Comparison of ENCODE assay signal across 24 mouse cellular contexts in genomic region chr9:93252146-93252545, GRCm38 (mm10).
DNase-seq lines count a peak whose midpoint lies in the region; ATAC-seq and TF ChIP-seq lines count a peak whose summit lies in the region.
"Had no signal": no experiment of that assay in that cellular context is flagged by ENCODE, and none has a peak within 500 bp of the region (broad histone marks: within the 10 kb centered on the region; RNA-seq: fewer than 3 reads in every experiment).

No protein-coding gene starts in this region.

- H3K9ac ChIP-seq in intestine, embryonic 14.5 days (ENCODE audit: low read length) = no peak overlapping the region
- H3K9ac ChIP-seq in intestine, postnatal 0 days (ENCODE audit: low read depth, low read length) = no peak overlapping the region
- no peak overlapping the region for H3K9ac ChIP-seq in liver, postnatal 0 days (replicated peaks)
- no peak overlapping the region for H3K9ac ChIP-seq in liver, embryonic 12.5 days
- H3K9ac ChIP-seq: embryonic facial prominence, embryonic 12.5 days; forebrain, embryonic 13.5 days had no signal

- H3K27ac ChIP-seq in intestine, embryonic 14.5 days (ENCODE audit: low read depth) = no peak overlapping the region
- no peak overlapping the region for H3K27ac ChIP-seq in intestine, postnatal 0 days (ENCODE audit: low read depth, low read length)
- no peak overlapping the region for H3K27ac ChIP-seq in liver, postnatal 0 days (ENCODE audit: low read depth)
- H3K27ac ChIP-seq in liver, embryonic 12.5 days = no peak overlapping the region
- H3K27ac ChIP-seq in kidney, adult 2 months (ENCODE audit: insufficient read depth, low read depth, low read length) = no peak overlapping the region
- H3K27ac ChIP-seq: embryonic facial prominence, embryonic 10.5 days; embryonic facial prominence, embryonic 12.5 days; forebrain, embryonic 13.5 days had no signal

- TF ChIP-seq EP300 in liver, postnatal 0 days (IDR thresholded peaks at IDR 0.05; ENCODE audit: low read depth) = no peak

- no peaks in the 10 kb centered on the region for H3K27me3 ChIP-seq in intestine, embryonic 14.5 days (replicated peaks; ENCODE audit: control insufficient read depth, insufficient read depth, low read length)
- H3K27me3 ChIP-seq in intestine, postnatal 0 days (replicated peaks; ENCODE audit: control insufficient read depth, insufficient read depth, low read length) = no peaks in the 10 kb centered on the region
- H3K27me3 ChIP-seq in liver, postnatal 0 days (ENCODE audit: insufficient read depth, low read length) = no peaks in the 10 kb centered on the region
- no peaks in the 10 kb centered on the region for H3K27me3 ChIP-seq in liver, embryonic 12.5 days (replicated peaks)
- H3K27me3 ChIP-seq in kidney, adult 2 months (replicated peaks; ENCODE audit: control insufficient read depth, insufficient read depth, low read length) = no peaks in the 10 kb centered on the region
- H3K27me3 ChIP-seq: CH12.LX; embryonic facial prominence, embryonic 12.5 days; forebrain, embryonic 13.5 days; Patski had no signal

- no peak overlapping the region for H3K4me2 ChIP-seq in intestine, embryonic 14.5 days (ENCODE audit: low read length)
- no peak overlapping the region for H3K4me2 ChIP-seq in intestine, postnatal 0 days (replicated peaks; ENCODE audit: low read depth)
- no peak overlapping the region for H3K4me2 ChIP-seq in liver, postnatal 0 days (ENCODE audit: low read depth, low read length)
- H3K4me2 ChIP-seq in liver, embryonic 12.5 days = no peak overlapping the region
- H3K4me2 ChIP-seq: embryonic facial prominence, embryonic 12.5 days; forebrain, embryonic 13.5 days had no signal

- no peaks in the 10 kb centered on the region for H3K4me1 ChIP-seq in intestine, embryonic 14.5 days (replicated peaks; ENCODE audit: control insufficient read depth, insufficient read depth, low read length)
- no peaks in the 10 kb centered on the region for H3K4me1 ChIP-seq in intestine, postnatal 0 days (replicated peaks; ENCODE audit: control insufficient read depth, insufficient read depth, low read length)
- no peaks in the 10 kb centered on the region for H3K4me1 ChIP-seq in liver, postnatal 0 days (ENCODE audit: insufficient read depth)
- no peaks in the 10 kb centered on the region for H3K4me1 ChIP-seq in liver, embryonic 12.5 days
- no peaks in the 10 kb centered on the region for H3K4me1 ChIP-seq in kidney, adult 2 months (ENCODE audit: control insufficient read depth, insufficient read depth, low read length)
- H3K4me1 ChIP-seq: embryonic facial prominence, embryonic 10.5 days; embryonic facial prominence, embryonic 12.5 days; forebrain, embryonic 13.5 days had no signal

- no peaks in the 10 kb centered on the region for H3K9me3 ChIP-seq in intestine, embryonic 14.5 days (ENCODE audit: control insufficient read depth, low read length)
- no peaks in the 10 kb centered on the region for H3K9me3 ChIP-seq in intestine, postnatal 0 days (ENCODE audit: control insufficient read depth)
- H3K9me3 ChIP-seq in liver, postnatal 0 days (ENCODE audit: low read length) = no peaks in the 10 kb centered on the region
- H3K9me3 ChIP-seq in liver, embryonic 12.5 days (replicated peaks) = no peaks in the 10 kb centered on the region
- H3K9me3 ChIP-seq: embryonic facial prominence, embryonic 10.5 days; embryonic facial prominence, embryonic 12.5 days; forebrain, embryonic 13.5 days; G1E had no signal

- no peak overlapping the region for H3K4me3 ChIP-seq in intestine, embryonic 14.5 days (ENCODE audit: low read depth, low read length)
- H3K4me3 ChIP-seq in intestine, postnatal 0 days (ENCODE audit: low read depth, low read length) = no peak overlapping the region
- no peak overlapping the region for H3K4me3 ChIP-seq in liver, postnatal 0 days (ENCODE audit: low read depth, low read length)
- H3K4me3 ChIP-seq in liver, embryonic 12.5 days = no peak overlapping the region
- no peak overlapping the region for H3K4me3 ChIP-seq in kidney, adult 2 months (ENCODE audit: insufficient read depth, low read depth, low read length)
- H3K4me3 ChIP-seq: embryonic facial prominence, embryonic 10.5 days; embryonic facial prominence, embryonic 12.5 days; forebrain, embryonic 13.5 days had no signal

- TF ChIP-seq POLR2A in kidney, adult 2 months (IDR thresholded peaks at IDR 0.05; ENCODE audit: low read depth, low read length) = no peak

- ATAC-seq in intestine, embryonic 14.5 days (replicated peaks; ENCODE audit: low FRiP score, low TSS enrichment, low read depth) = peak; percentile 47; the same call in 1 of the 2 replicates
- ATAC-seq in intestine, postnatal 0 days = no peak
- ATAC-seq in liver, postnatal 0 days = peak; percentile 40; the same call in 1 of the 2 replicates
- no peak for ATAC-seq in liver, embryonic 12.5 days
- ATAC-seq: activated CD4-positive, CD25-positive, alpha-beta regulatory T cell, adult 4 months; CD4-positive, CD25-positive, alpha-beta regulatory T cell, adult 4 months; forebrain, embryonic 13.5 days; forebrain, embryonic 16.5 days; Patski had no signal

- H3K36me3 ChIP-seq in intestine, embryonic 14.5 days (ENCODE audit: control insufficient read depth, insufficient read depth, low read length) = no peaks in the 10 kb centered on the region
- H3K36me3 ChIP-seq in intestine, postnatal 0 days (ENCODE audit: control insufficient read depth, insufficient read depth) = no peaks in the 10 kb centered on the region
- H3K36me3 ChIP-seq in liver, postnatal 0 days (replicated peaks; ENCODE audit: insufficient read depth, low read length) = no peaks in the 10 kb centered on the region
- no peaks in the 10 kb centered on the region for H3K36me3 ChIP-seq in liver, embryonic 12.5 days
- no peaks in the 10 kb centered on the region for H3K36me3 ChIP-seq in kidney, adult 2 months (ENCODE audit: control insufficient read depth, insufficient read depth, low read length)
- H3K36me3 ChIP-seq: embryonic facial prominence, embryonic 10.5 days; embryonic facial prominence, embryonic 12.5 days; G1E had no signal

- 64% methylated on average over 3 of the region's 3 CpGs for WGBS in intestine, embryonic 14.5 days
- WGBS in intestine, postnatal 0 days = 31% methylated on average over 3 of the region's 3 CpGs
- 44% methylated on average over 3 of the region's 3 CpGs for WGBS in liver, postnatal 0 days (ENCODE audit: insufficient replicate concordance)
- WGBS in liver, embryonic 12.5 days (ENCODE audit: insufficient replicate concordance) = 67% methylated on average over 3 of the region's 3 CpGs
- WGBS in kidney, adult 2 months = 68% methylated on average over 3 of the region's 3 CpGs

- no peak for DNase-seq in intestine, embryonic 14.5 days (ENCODE audit: low spot score)
- DNase-seq in liver, postnatal 0 days = no peak
- DNase-seq in yolk sac, embryonic 10.5 days (ENCODE audit: low spot score) = peak; percentile 30
- no peak for DNase-seq in kidney, adult 2 months
- DNase-seq: adrenal gland, adult 8-10 months; adrenal gland, postnatal 14 days; adrenal gland, postnatal 36 days; B cell, adult 2 months; cerebellum, adult 11-12 months; cerebellum, adult 2 months; cerebellum, adult 9-10 months; cerebellum, postnatal 10 days; cerebellum, postnatal 25 days had no signal

- no peak for TF ChIP-seq CTCF in intestine, postnatal 0 days (IDR thresholded peaks at IDR 0.05; ENCODE audit: low read depth)
- TF ChIP-seq CTCF in liver, postnatal 0 days (IDR thresholded peaks at IDR 0.05; ENCODE audit: low read depth) = no peak
- no peak for TF ChIP-seq CTCF in kidney, adult 2 months (conservative IDR thresholded peaks at IDR 0.05; ENCODE audit: insufficient read depth, insufficient read length, low read depth, low read length)

Comparison
In these comparisons a context has a peak if more than half of its experiments do, and no peak if none do; other contexts are left out.
1. ATAC-seq: peak in intestine, embryonic 14.5 days (single experiment) and liver, postnatal 0 days (single experiment); none in intestine, postnatal 0 days (single experiment) and liver, embryonic 12.5 days (single experiment).